Mouse (Mus musculus) neural tube, embryonic 15.5 days (tissue): ENCODE data around the gene Olfr491. TPM values are rescaled to one million over a fixed set of nuclear protein-coding genes. Genes with fewer than 3 reads are reported as not detected.

ENCODE experiments used
- ATAC-seq: fragments of 200-750 bp; cut with Nextera tagmentation; 2 replicates; pipeline ENCODE4 v1.8.0; 2017; ENCODE audit warnings: mild to moderate bottlenecking, moderate TSS enrichment, moderate library complexity; ENCODE audit not compliant: low FRiP score
- H3K27ac ChIP-seq: fragments of 300-500 bp; sonication (generic); replicated peaks from 2 replicates; pipeline ENCODE4 v1.5.1; 2015; ENCODE audit warnings: mild to moderate bottlenecking, inconsistent platforms
- H3K27me3 ChIP-seq: fragments of 300-500 bp; sonication (generic); replicated peaks from 2 replicates; pipeline ENCODE4 v1.6.1; 2015; ENCODE audit warnings: inconsistent platforms
- H3K36me3 ChIP-seq: fragments of 300-500 bp; sonication (generic); 2 replicates; pipeline ENCODE4 v1.6.1; 2015; ENCODE audit warnings: inconsistent platforms
- H3K4me1 ChIP-seq: fragments of 300-500 bp; sonication (generic); 2 replicates; pipeline ENCODE4 v1.6.1; 2015; ENCODE audit warnings: inconsistent platforms
- H3K4me2 ChIP-seq: fragments of 300-500 bp; sonication (generic); 2 replicates; pipeline ENCODE4 v1.6.1; 2015; ENCODE audit warnings: inconsistent platforms, mild to moderate bottlenecking, moderate library complexity
- H3K4me3 ChIP-seq: fragments of 300-500 bp; sonication (generic); replicated peaks from 2 replicates; pipeline ENCODE4 v1.5.1; 2015; ENCODE audit warnings: mild to moderate bottlenecking, inconsistent platforms
- H3K9ac ChIP-seq: fragments of 300-500 bp; sonication (generic); replicated peaks from 2 replicates; pipeline ENCODE4 v1.6.1; 2015; ENCODE audit warnings: mild to moderate bottlenecking, inconsistent platforms
- H3K9me3 ChIP-seq: fragments of 300-500 bp; sonication (generic); replicated peaks from 2 replicates; pipeline ENCODE4 v1.6.1; 2016; ENCODE audit warnings: inconsistent platforms
- WGBS: fragments of 180-500 bp; shearing (Covaris S2); methylation state at CpG from one replicate; pipeline ENCODE4 v1.1.7; 2015; ENCODE audit warnings: mixed read lengths; 5-methylcytosine and 5-hydroxymethylcytosine counted together
- polyA plus RNA-seq: library from polyadenylated mRNA; unstranded; fragments of >200 nt; fragmentation: Nextera tagmentation; extraction: Ambion mirVana; gene quantifications from 2 replicates; pipeline ENCODE4 v1.2.1, GENCODE M21; 2015

Olfr491 gene
- not detected in 2 replicates for polyA plus RNA-seq

DNA sequence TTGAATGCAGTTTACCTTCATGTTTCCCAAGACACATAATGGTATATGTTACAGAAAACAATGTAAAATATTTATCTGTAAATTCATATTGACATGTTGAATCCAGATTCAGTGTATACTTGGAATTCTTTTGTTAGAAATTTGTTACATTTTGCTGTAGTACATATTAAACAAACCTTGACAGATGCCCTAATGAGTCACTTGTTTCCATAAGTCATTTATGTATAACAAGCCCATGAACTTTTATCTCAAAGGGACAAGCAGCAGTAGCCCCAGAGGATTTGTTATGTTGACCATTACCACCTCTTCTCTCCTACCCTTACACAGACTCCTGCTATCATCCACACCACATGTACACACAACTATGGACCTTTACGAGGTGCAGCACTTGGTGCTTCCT is at the start of gene Olfr491:
Gene Olfr491, plus strand, starts transcription at position 301 of the 400 bp plus-strand sequence.
- no peak for ATAC-seq
- Histone ChIP-seq H3K9me3 (no peaks in the 10 kb centered on the region), H3K9ac (no peak within 1 kb of the TSS), H3K36me3 (no peaks in the 10 kb centered on the region), H3K4me2 (no peak within 1 kb of the TSS), H3K4me3 (no peak within 1 kb of the TSS), H3K27ac (no peak within 1 kb of the TSS), H3K27me3 (no peaks in the 10 kb centered on the region), H3K4me1 (no peaks in the 10 kb centered on the region)
- 72% methylated on average over 1 of the region's 1 CpGs for WGBS

DNA sequence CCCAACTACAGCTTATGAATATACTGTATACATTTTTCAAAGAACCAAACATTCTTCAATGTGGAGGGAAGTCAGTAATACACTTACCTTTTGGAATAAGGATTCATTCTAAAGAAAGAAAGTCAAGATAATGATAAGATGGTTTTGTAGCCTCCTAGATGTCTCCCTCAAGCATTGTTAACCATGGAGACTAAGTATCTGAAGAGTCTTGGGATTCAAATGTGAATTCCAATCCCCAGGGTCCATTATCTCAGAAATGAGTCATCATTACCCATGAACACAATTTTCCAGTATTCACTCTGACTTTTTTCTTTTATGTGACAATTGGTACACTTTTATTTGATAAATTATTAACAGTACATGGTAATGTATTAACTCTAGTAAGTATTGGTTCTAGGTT is 24.4 kb upstream of the Olfr491 start, which contains the start of gene Olfr490:
Gene Olfr490, minus strand, starts transcription at position 101 of the 400 bp plus-strand sequence.
- Histone ChIP-seq H3K36me3 (no peaks in the 10 kb centered on the region), H3K9ac (no peak within 1 kb of the TSS), H3K27ac (no peak within 1 kb of the TSS), H3K4me2 (no peak within 1 kb of the TSS), H3K4me1 (no peaks in the 10 kb centered on the region), H3K9me3 (no peaks in the 10 kb centered on the region), H3K27me3 (no peaks in the 10 kb centered on the region), H3K4me3 (no peak within 1 kb of the TSS)
- ATAC-seq = no peak

DNA sequence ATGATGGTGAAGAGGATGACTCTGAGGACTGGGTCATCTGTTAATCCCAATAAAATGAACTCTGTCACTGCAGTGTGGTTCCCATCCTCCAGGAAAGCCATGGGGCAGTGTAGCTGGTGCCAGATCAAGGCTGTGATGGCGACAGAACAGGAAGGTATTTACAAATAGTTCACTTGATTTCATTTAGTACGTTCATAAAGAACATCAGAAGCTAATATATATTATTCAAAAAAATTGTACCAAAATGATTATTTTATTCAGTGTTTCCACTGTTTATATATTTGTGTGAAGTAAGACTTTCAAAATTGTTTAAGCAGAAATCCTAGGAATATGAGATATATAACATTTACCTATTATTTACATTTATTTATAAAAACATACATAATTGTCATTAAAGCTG is 10.3 kb downstream of the Olfr491 start, which contains the start of gene Olfr492:
Gene Olfr492, minus strand, starts transcription at position 101 of the 400 bp plus-strand sequence.
- Histone ChIP-seq H3K36me3 (no peaks in the 10 kb centered on the region), H3K27me3 (no peaks in the 10 kb centered on the region), H3K4me2 (no peak within 1 kb of the TSS), H3K9me3 (no peaks in the 10 kb centered on the region), H3K27ac (no peak within 1 kb of the TSS), H3K4me1 (no peaks in the 10 kb centered on the region), H3K4me3 (no peak within 1 kb of the TSS), H3K9ac (no peak within 1 kb of the TSS)
- 87% methylated on average over 2 of the region's 2 CpGs for WGBS
- ATAC-seq = no peak

DNA sequence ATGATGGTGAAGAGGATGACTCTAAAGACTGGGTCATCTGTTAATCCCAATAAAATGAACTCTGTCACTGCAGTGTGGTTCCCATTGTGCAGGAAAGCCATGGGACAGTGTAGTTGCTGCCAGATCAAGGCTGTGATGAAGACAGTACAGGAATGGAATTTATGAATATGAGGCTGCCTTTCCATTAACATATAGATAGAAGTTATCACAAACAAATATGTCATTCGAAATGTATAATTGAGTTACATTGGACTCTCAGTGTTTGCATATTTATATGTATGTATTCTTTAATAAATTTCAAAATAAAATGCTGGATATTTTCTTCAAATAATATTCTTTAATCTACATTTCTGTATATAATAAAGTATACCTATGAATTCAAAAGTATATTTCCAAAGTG is 33.6 kb downstream of the Olfr491 start, which contains the start of gene Olfr493:
Gene Olfr493, minus strand, starts transcription at position 101 of the 400 bp plus-strand sequence.
- no peak within 1 kb of the TSS for H3K9ac ChIP-seq

DNA sequence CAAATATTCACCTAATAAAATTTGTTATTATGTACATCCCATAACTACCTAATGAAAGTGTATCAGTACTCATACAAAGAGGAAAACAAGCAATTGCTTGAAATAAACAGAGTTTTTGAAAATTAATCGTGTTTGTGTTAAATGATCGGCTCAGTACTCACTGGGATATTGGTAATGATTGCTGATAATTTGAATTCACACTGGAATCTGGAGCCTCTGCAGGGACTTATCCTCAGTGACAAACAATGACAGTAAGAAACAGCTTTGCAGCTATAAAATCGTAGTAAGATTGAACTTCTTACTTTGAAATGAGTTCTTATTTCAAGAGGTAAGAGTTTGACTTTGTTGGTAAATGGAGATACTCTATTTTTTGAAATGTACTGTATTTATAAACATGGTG is 51.8 kb downstream of the Olfr491 start, which contains the start of gene Olfr494:
Gene Olfr494, plus strand, starts transcription at position 301 of the 400 bp plus-strand sequence.
- H3K27ac ChIP-seq = no peak within 1 kb of the TSS
- no peak within 1 kb of the TSS for H3K4me2 ChIP-seq
- no peaks in the 10 kb centered on the region for H3K4me1 ChIP-seq
- H3K36me3 ChIP-seq = no peaks in the 10 kb centered on the region
- no peaks in the 10 kb centered on the region for H3K9me3 ChIP-seq
- H3K27me3 ChIP-seq = no peaks in the 10 kb centered on the region
- no peak within 1 kb of the TSS for H3K4me3 ChIP-seq
- 87% methylated on average over 3 of the region's 3 CpGs for WGBS
- no peak within 1 kb of the TSS for H3K9ac ChIP-seq
- no peak for ATAC-seq

More for the DNA sequence above, 33.6 kb downstream of the Olfr491 start, which contains the start of gene Olfr493:
- no peak within 1 kb of the TSS for H3K27ac ChIP-seq
- H3K4me2 ChIP-seq = no peak within 1 kb of the TSS
- H3K27me3 ChIP-seq = no peaks in the 10 kb centered on the region
- no peaks in the 10 kb centered on the region for H3K9me3 ChIP-seq
- 76% methylated on average over 1 of the region's 1 CpGs for WGBS
- no peak for ATAC-seq
- H3K36me3 ChIP-seq = no peaks in the 10 kb centered on the region
- no peaks in the 10 kb centered on the region for H3K4me1 ChIP-seq
- no peak within 1 kb of the TSS for H3K4me3 ChIP-seq

Other genes with a start within 250 kb of the Olfr491 start
- not detected in 2 replicates for gene Olfr480, start 246.1 kb upstream of the Olfr491 start, polyA plus RNA-seq
- not detected in 2 replicates for gene Olfr481, start 233.6 kb upstream of the Olfr491 start, polyA plus RNA-seq
- gene Olfr482, start 215.9 kb upstream of the Olfr491 start, polyA plus RNA-seq = not detected in 2 replicates
- gene Olfr483, start 212.6 kb upstream of the Olfr491 start, polyA plus RNA-seq = not detected in 2 replicates
- gene Olfr484, start 186.0 kb upstream of the Olfr491 start, polyA plus RNA-seq = not detected in 2 replicates
- gene Olfr485, start 153.6 kb upstream of the Olfr491 start, polyA plus RNA-seq = not detected in 2 replicates
- gene Olfr486, start 140.7 kb upstream of the Olfr491 start, polyA plus RNA-seq = not detected in 2 replicates
- not detected in 2 replicates for gene Olfr487, start 98.8 kb upstream of the Olfr491 start, polyA plus RNA-seq
- not detected in 2 replicates for gene Olfr488, start 55.1 kb upstream of the Olfr491 start, polyA plus RNA-seq
- not detected in 2 replicates for gene Olfr490, start 24.5 kb upstream of the Olfr491 start, polyA plus RNA-seq
- gene Olfr492, start 10.2 kb downstream of the Olfr491 start, polyA plus RNA-seq = not detected in 2 replicates
- gene Olfr493, start 33.5 kb downstream of the Olfr491 start, polyA plus RNA-seq = not detected in 2 replicates
- not detected in 2 replicates for gene Olfr494, start 51.9 kb downstream of the Olfr491 start, polyA plus RNA-seq
- not detected in 2 replicates for gene Olfr495, start 79.7 kb downstream of the Olfr491 start, polyA plus RNA-seq
- not detected in 2 replicates for gene Olfr497, start 107.0 kb downstream of the Olfr491 start, polyA plus RNA-seq
- gene Olfr498, start 151.9 kb downstream of the Olfr491 start, polyA plus RNA-seq = not detected in 2 replicates
- gene Olfr502, start 211.6 kb downstream of the Olfr491 start, polyA plus RNA-seq = not detected in 2 replicates
- not detected in 2 replicates for gene Olfr503, start 231.1 kb downstream of the Olfr491 start, polyA plus RNA-seq